Mouse (Mus musculus): ENCODE results near the gene Bbs9.

DNA sequence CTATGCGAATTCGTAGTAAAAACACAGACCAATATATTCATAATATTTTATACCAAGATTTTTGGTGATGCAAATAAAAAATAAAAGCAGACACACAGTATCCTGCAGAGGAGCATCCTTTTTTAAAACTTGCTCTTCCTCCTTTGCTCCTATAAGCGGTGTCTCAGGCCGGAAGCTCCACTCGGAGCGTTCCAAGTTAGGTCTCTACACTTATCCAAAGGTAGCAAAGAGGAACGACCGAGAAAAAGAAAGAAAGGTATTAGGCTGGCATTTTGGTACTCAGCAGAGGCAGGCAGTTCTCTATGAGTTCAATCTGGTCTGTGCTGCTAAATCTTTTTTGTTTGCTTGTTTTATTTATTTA is 6.6 kb upstream of the Bbs9 start:
- no peak for TF ChIP-seq POLR2A (IDR thresholded peaks at IDR 0.05; ENCODE audit: borderline replicate concordance, extremely low read depth, low read depth, low read length)
- no peak for TF ChIP-seq CTCF (IDR thresholded peaks at IDR 0.05; ENCODE audit: insufficient read depth, low read length)
